Mouse (Mus musculus) forebrain, embryonic 11.5 days (tissue): Measurements from ENCODE around the gene Lrrc4. TPM values are rescaled to one million over a fixed set of nuclear protein-coding genes. Genes with fewer than 3 reads are reported as not detected.

ENCODE experiments used
- ATAC-seq: fragments of 200-750 bp; cut with Nextera tagmentation; replicated peaks from 2 replicates; pipeline ENCODE4 v1.8.0; 2017; ENCODE audit warnings: moderate TSS enrichment; ENCODE audit not compliant: low FRiP score
- DNase-seq: peaks from one replicate; pipeline ENCODE4 v3.0.0-alpha.2; 2017; ENCODE audit warnings: low spot score
- H3K27ac ChIP-seq: fragments of 300-500 bp; sonication (generic); 2 replicates; pipeline ENCODE4 v1.5.1; 2014; ENCODE audit warnings: low read depth, low read length
- H3K27me3 ChIP-seq: fragments of 300-500 bp; sonication (generic); 2 replicates; pipeline ENCODE4 v1.6.1; 2014; ENCODE audit warnings: mild to moderate bottlenecking, low read length, mixed read lengths; ENCODE audit not compliant: control insufficient read depth, insufficient read depth
- H3K36me3 ChIP-seq: fragments of 300-500 bp; sonication (generic); 2 replicates; pipeline ENCODE4 v1.6.1; 2014; ENCODE audit warnings: mild to moderate bottlenecking, low read length, moderate library complexity, mixed read lengths; ENCODE audit not compliant: control insufficient read depth, insufficient read depth
- H3K4me1 ChIP-seq: fragments of 300-500 bp; sonication (generic); replicated peaks from 2 replicates; pipeline ENCODE4 v1.6.1; 2014; ENCODE audit warnings: low read length, mixed read lengths; ENCODE audit not compliant: control insufficient read depth, insufficient read depth
- H3K4me2 ChIP-seq: fragments of 300-500 bp; sonication (generic); 2 replicates; pipeline ENCODE4 v1.6.1; 2014; ENCODE audit warnings: low read depth, mild to moderate bottlenecking, low read length, moderate library complexity, mixed read lengths; ENCODE audit not compliant: severe bottlenecking
- H3K4me3 ChIP-seq: fragments of 300-500 bp; sonication (generic); 2 replicates; pipeline ENCODE4 v1.5.1; 2014; ENCODE audit warnings: low read depth, low read length
- H3K9ac ChIP-seq: fragments of 300-500 bp; sonication (generic); 2 replicates; pipeline ENCODE4 v1.6.1; 2014; ENCODE audit warnings: low read length
- H3K9me3 ChIP-seq: fragments of 300-500 bp; sonication (generic); 2 replicates; pipeline ENCODE4 v1.6.1; 2016; ENCODE audit warnings: low read length, mixed read lengths; ENCODE audit not compliant: control insufficient read depth
- WGBS: fragments of 180-500 bp; shearing (Covaris S2); extraction: QIAGEN DNeasy Blood & Tissue Kit; methylation state at CpG from one replicate; pipeline ENCODE4 v1.1.7; 2014; 5-methylcytosine and 5-hydroxymethylcytosine counted together
- polyA plus RNA-seq: library from polyadenylated mRNA; unstranded; fragments of >200 nt; fragmentation: Nextera tagmentation; extraction: Ambion mirVana; gene quantifications from 2 replicates; pipeline ENCODE4 v1.2.1, GENCODE M21; 2014

The Lrrc4 gene
- polyA plus RNA-seq, 1 experiment from 2014 or later, result 3.6 TPM

DNA sequence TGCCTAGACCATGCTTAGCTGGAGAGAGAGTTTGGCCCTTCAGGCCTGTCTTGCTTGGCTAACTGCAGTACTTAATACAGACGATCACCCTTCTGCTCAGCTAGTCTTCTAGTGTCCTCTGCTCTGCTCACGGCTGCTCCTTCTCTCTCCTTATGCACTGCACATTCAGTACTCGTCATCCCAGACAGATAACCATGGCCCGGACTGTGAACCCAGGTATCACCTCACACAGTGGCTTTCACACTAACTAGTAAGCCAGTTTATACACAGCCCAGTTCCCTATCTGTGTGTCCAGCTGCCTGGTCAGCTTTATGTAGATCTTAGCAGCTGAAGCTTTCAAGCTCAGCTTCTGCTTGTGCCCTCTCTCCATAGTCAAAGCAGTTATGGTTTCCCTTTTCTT, 210.1 kb downstream of the Lrrc4 start:
- no peak for DNase-seq
- Histone ChIP-seq H3K27ac (no peak overlapping the region), H3K36me3 (no peaks in the 10 kb centered on the region), H3K4me2 (no peak overlapping the region), H3K9me3 (no peaks in the 10 kb centered on the region), H3K4me1 (peaks cover 12% of the 10 kb centered on the region; the same call in 1 of the 2 replicates), H3K9ac (no peak overlapping the region), H3K4me3 (no peak overlapping the region), H3K27me3 (no peaks in the 10 kb centered on the region)
- ATAC-seq, result no peak
- 88% methylated on average over 4 of the region's 4 CpGs for WGBS

GRCm38 (mm10) chr6:28618751-28619153, 212.8 kb downstream of the Lrrc4 start:
- no peaks in the 10 kb centered on the region for H3K27me3 ChIP-seq
- H3K4me3 ChIP-seq, result no peak overlapping the region
- ATAC-seq (peak; percentile 63), DNase-seq (peak; percentile 59)
- 58% methylated on average over 7 of the region's 7 CpGs for WGBS
- no peaks in the 10 kb centered on the region for H3K9me3 ChIP-seq
- no peak overlapping the region for H3K9ac ChIP-seq
- peaks cover 12% of the 10 kb centered on the region; the same call in 1 of the 2 replicates for H3K4me1 ChIP-seq
- H3K36me3 ChIP-seq, result no peaks in the 10 kb centered on the region
- no peak overlapping the region for H3K27ac ChIP-seq
- 0 out of 2 replicates have a peak overlapping the region, but pooled peaks have one; percentile 11 for H3K4me2 ChIP-seq

DNA sequence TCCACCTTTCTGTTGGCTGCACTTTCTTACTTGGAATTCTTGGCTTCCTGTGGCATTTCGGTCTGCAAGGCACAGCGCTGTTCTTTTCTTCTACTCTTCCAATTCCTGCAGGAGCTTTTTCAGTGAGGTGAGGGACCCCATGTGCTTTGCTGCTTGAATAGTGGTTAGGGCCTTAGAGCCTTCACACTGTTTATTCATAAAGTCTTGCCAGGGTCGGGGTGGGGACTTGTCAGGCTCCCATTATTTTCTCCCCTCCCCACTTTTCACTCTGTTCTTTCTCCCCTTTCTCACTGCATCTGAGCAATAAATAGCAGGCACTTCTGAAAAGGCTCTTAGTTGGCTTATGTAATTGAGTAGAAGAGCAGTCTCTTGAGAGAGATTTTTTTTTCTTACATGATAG, 213.2 kb downstream of the Lrrc4 start:
- H3K27ac ChIP-seq, result no peak overlapping the region
- H3K27me3 ChIP-seq, result no peaks in the 10 kb centered on the region
- ATAC-seq, result peak; percentile 70; the same call in 1 of the 2 replicates
- DNase-seq, result no peak
- H3K4me2 ChIP-seq, result no peak overlapping the region
- H3K9ac ChIP-seq, result no peak overlapping the region
- H3K36me3 ChIP-seq, result no peaks in the 10 kb centered on the region
- peaks cover 12% of the 10 kb centered on the region; the same call in 1 of the 2 replicates for H3K4me1 ChIP-seq
- no peaks in the 10 kb centered on the region for H3K9me3 ChIP-seq
- H3K4me3 ChIP-seq, result no peak overlapping the region
- WGBS, result 33% methylated on average over 3 of the region's 3 CpGs

DNA sequence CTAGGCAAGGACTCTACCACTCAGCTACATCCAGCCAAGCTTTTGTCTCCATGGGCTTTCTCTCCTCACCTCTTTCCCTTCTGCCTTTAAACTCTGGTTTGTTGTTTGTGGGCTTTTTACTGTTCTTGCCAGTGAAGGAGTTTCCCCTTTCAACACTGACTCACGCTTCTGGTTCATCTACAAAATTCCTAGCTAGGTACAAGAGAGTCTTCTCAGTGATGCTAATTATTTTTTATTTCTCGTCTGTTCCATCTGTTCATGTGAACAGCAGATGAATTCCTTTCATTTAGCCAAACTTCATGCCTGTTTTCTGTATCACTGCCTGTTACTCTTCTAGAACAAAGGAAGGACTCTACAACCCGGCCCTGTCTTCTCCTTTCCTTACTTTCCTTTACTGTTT, 215.6 kb downstream of the Lrrc4 start:
- 68% methylated on average over 3 of the region's 3 CpGs for WGBS
- Histone ChIP-seq H3K9me3 (no peaks in the 10 kb centered on the region), H3K4me3 (no peak overlapping the region), H3K9ac (no peak overlapping the region), H3K27me3 (no peaks in the 10 kb centered on the region), H3K4me2 (no peak overlapping the region), H3K4me1 (peaks cover 12% of the 10 kb centered on the region; the same call in 1 of the 2 replicates), H3K27ac (no peak overlapping the region), H3K36me3 (no peaks in the 10 kb centered on the region)
- ATAC-seq (no peak), DNase-seq (no peak)

GRCm38 (mm10) chr6:28615408-28615807, 216.1 kb downstream of the Lrrc4 start:
- H3K27ac ChIP-seq, result no peak overlapping the region
- H3K36me3 ChIP-seq, result no peaks in the 10 kb centered on the region
- no peak for DNase-seq

GRCm38 (mm10) chr6:28614856-28615255, 216.7 kb downstream of the Lrrc4 start:
- Histone ChIP-seq H3K9ac (no peak overlapping the region), H3K36me3 (no peaks in the 10 kb centered on the region), H3K27ac (no peak overlapping the region), H3K9me3 (no peaks in the 10 kb centered on the region), H3K4me3 (no peak overlapping the region), H3K4me2 (no peak overlapping the region), H3K4me1 (peaks cover 12% of the 10 kb centered on the region; the same call in 1 of the 2 replicates), H3K27me3 (no peaks in the 10 kb centered on the region)
- no peak for DNase-seq
- ATAC-seq, result no peak
- 94% methylated on average over 4 of the region's 4 CpGs for WGBS

More at GRCm38 (mm10) chr6:28615408-28615807, 216.1 kb downstream of the Lrrc4 start:
- 91% methylated on average over 3 of the region's 3 CpGs for WGBS
- no peaks in the 10 kb centered on the region for H3K27me3 ChIP-seq
- H3K9me3 ChIP-seq, result no peaks in the 10 kb centered on the region
- peaks cover 12% of the 10 kb centered on the region; the same call in 1 of the 2 replicates for H3K4me1 ChIP-seq
- no peak overlapping the region for H3K9ac ChIP-seq
- H3K4me2 ChIP-seq, result no peak overlapping the region
- no peak overlapping the region for H3K4me3 ChIP-seq
- ATAC-seq, result no peak

GRCm38 (mm10) chr6:28613441-28613840, 218.1 kb downstream of the Lrrc4 start:
- Histone ChIP-seq H3K4me1 (peaks cover 2% of the 10 kb centered on the region; the same call in 1 of the 2 replicates), H3K36me3 (no peaks in the 10 kb centered on the region), H3K27ac (no peak overlapping the region), H3K9ac (no peak overlapping the region), H3K9me3 (no peaks in the 10 kb centered on the region), H3K27me3 (no peaks in the 10 kb centered on the region), H3K4me2 (no peak overlapping the region), H3K4me3 (no peak overlapping the region)
- DNase-seq, result no peak
- no peak for ATAC-seq
- WGBS, result 87% methylated on average over 4 of the region's 4 CpGs

Other genes with a start within 250 kb of the Lrrc4 start
- not detected in 2 replicates for gene Lep, start 228.5 kb upstream of the Lrrc4 start, polyA plus RNA-seq